Comparison of ENCODE assay signal across 10 mouse cellular contexts in genomic region chr10:80658194-80658840, GRCm38 (mm10). TPM values are rescaled to one million over a fixed set of nuclear protein-coding genes. Genes with fewer than 3 reads are reported as not detected.
A peak's percentile ranks its signal among the peaks of the same experiment; 100 is the strongest.
DNase-seq lines count a peak whose midpoint lies in the region; ATAC-seq and TF ChIP-seq lines count a peak whose summit lies in the region.
"Had no signal": no experiment of that assay in that cellular context is flagged by ENCODE, and none has a peak within 500 bp of the region (broad histone marks: within the 10 kb centered on the region; RNA-seq: fewer than 3 reads in every experiment).

No protein-coding gene starts in this region.

- peaks cover 34% of the 10 kb centered on the region for H3K4me1 ChIP-seq in forebrain, embryonic 15.5 days
- peaks cover 8% of the 10 kb centered on the region for H3K4me1 ChIP-seq in forebrain, embryonic 14.5 days (ENCODE audit: control insufficient read depth, insufficient read depth, low read length)
- peaks cover 45% of the 10 kb centered on the region for H3K4me1 ChIP-seq in spleen, adult 2 months (ENCODE audit: control insufficient read depth, insufficient read depth, insufficient read length)
- H3K4me1 ChIP-seq in bone marrow macrophage, adult 2 months (ENCODE audit: control insufficient read depth, insufficient read depth, low read length), result peaks cover 39% of the 10 kb centered on the region
- H3K4me1 ChIP-seq in small intestine, adult 2 months (ENCODE audit: control insufficient read depth, insufficient read depth, insufficient read length, low read length), result peaks cover 21% of the 10 kb centered on the region

- no peak for TF ChIP-seq POLR2A in spleen, adult 2 months (IDR thresholded peaks at IDR 0.05; ENCODE audit: low read depth, low read length)
- TF ChIP-seq POLR2A in bone marrow macrophage, adult 2 months (IDR thresholded peaks at IDR 0.05; ENCODE audit: borderline replicate concordance, low read depth, low read length), result no peak
- no peak for TF ChIP-seq POLR2A in small intestine, adult 2 months (IDR thresholded peaks at IDR 0.05; ENCODE audit: low read depth, low read length)

- no peak for TF ChIP-seq CTCF in spleen, adult 2 months (IDR thresholded peaks at IDR 0.05; ENCODE audit: extremely low read depth, insufficient read depth, insufficient read length, insufficient replicate concordance)
- TF ChIP-seq CTCF in bone marrow macrophage, adult 2 months (IDR thresholded peaks at IDR 0.05; ENCODE audit: low read depth, low read length), result no peak
- TF ChIP-seq CTCF in small intestine, adult 2 months (IDR thresholded peaks at IDR 0.05; ENCODE audit: extremely low read depth, insufficient read length, insufficient replicate concordance, low read depth, low read length), result no peak

- H3K27ac ChIP-seq in forebrain, embryonic 15.5 days (replicated peaks), result peak overlapping the region; percentile 45; the same call in 1 of the 2 replicates
- no peak overlapping the region for H3K27ac ChIP-seq in forebrain, embryonic 14.5 days (ENCODE audit: low read depth, low read length)
- H3K27ac ChIP-seq in spleen, adult 2 months (ENCODE audit: insufficient read depth, low read length), result peak overlapping the region; percentile 55
- peak overlapping the region; percentile 62 for H3K27ac ChIP-seq in bone marrow macrophage, adult 2 months (ENCODE audit: insufficient read depth, low read depth, low read length)
- H3K27ac ChIP-seq in small intestine, adult 2 months (ENCODE audit: insufficient read depth, low read depth, low read length), result peak overlapping the region; percentile 85
- H3K27ac ChIP-seq: neural tube, embryonic 13.5 days had no signal

- H3K9me3 ChIP-seq in forebrain, embryonic 15.5 days, result no peaks in the 10 kb centered on the region
- H3K9me3 ChIP-seq in forebrain, embryonic 14.5 days (replicated peaks; ENCODE audit: control insufficient read depth, low read length), result no peaks in the 10 kb centered on the region
- H3K9me3 ChIP-seq: neural tube, embryonic 13.5 days had no signal

- 89% methylated on average over 14 of the region's 14 CpGs for WGBS in forebrain, embryonic 15.5 days
- 89% methylated on average over 14 of the region's 14 CpGs for WGBS in forebrain, embryonic 14.5 days
- 38% methylated on average over 14 of the region's 14 CpGs for WGBS in spleen, adult 2 months
- 28% methylated on average over 14 of the region's 14 CpGs for WGBS in small intestine, adult 2 months

- H3K4me2 ChIP-seq in forebrain, embryonic 15.5 days (replicated peaks), result no peak overlapping the region
- no peak overlapping the region for H3K4me2 ChIP-seq in forebrain, embryonic 14.5 days (ENCODE audit: low read length)
- H3K4me2 ChIP-seq: midbrain, embryonic 11.5 days had no signal

- H3K9ac ChIP-seq in forebrain, embryonic 15.5 days (replicated peaks), result no peak overlapping the region
- H3K9ac ChIP-seq in forebrain, embryonic 14.5 days (ENCODE audit: low read length), result no peak overlapping the region
- H3K9ac ChIP-seq: neural tube, embryonic 13.5 days had no signal

- no peaks in the 10 kb centered on the region for H3K27me3 ChIP-seq in forebrain, embryonic 15.5 days
- no peaks in the 10 kb centered on the region for H3K27me3 ChIP-seq in forebrain, embryonic 14.5 days (replicated peaks; ENCODE audit: control insufficient read depth, insufficient read depth, low read length)
- H3K27me3 ChIP-seq in spleen, adult 2 months (ENCODE audit: control insufficient read depth, insufficient read depth, low read length), result no peaks in the 10 kb centered on the region
- H3K27me3 ChIP-seq in small intestine, adult 2 months (ENCODE audit: control insufficient read depth, insufficient read depth, low read length), result no peaks in the 10 kb centered on the region
- H3K27me3 ChIP-seq: neural tube, embryonic 13.5 days had no signal

- no peak overlapping the region for H3K4me3 ChIP-seq in forebrain, embryonic 15.5 days
- H3K4me3 ChIP-seq in forebrain, embryonic 14.5 days (ENCODE audit: low read depth, low read length), result no peak overlapping the region
- no peak overlapping the region for H3K4me3 ChIP-seq in spleen, adult 2 months (ENCODE audit: extremely low read depth, insufficient read depth, insufficient read length)
- H3K4me3 ChIP-seq in bone marrow macrophage, adult 2 months (ENCODE audit: insufficient read depth, low read length), result peak overlapping the region; percentile 6; the same call in 1 of the 2 replicates
- no peak overlapping the region for H3K4me3 ChIP-seq in small intestine, adult 2 months (ENCODE audit: low read depth, low read length)
- H3K4me3 ChIP-seq: neural tube, embryonic 13.5 days had no signal

- ATAC-seq in forebrain, embryonic 15.5 days (replicated peaks), result no peak
- no peak for ATAC-seq in forebrain, embryonic 14.5 days
- no peak for ATAC-seq in frontal cortex, adult (ENCODE audit: low TSS enrichment)

- no peaks in the 10 kb centered on the region for H3K36me3 ChIP-seq in forebrain, embryonic 15.5 days
- no peaks in the 10 kb centered on the region for H3K36me3 ChIP-seq in forebrain, embryonic 14.5 days (ENCODE audit: control insufficient read depth, insufficient read depth, low read length)
- H3K36me3 ChIP-seq in spleen, adult 2 months (ENCODE audit: control insufficient read depth, insufficient read depth, low read length), result no peaks in the 10 kb centered on the region
- no peaks in the 10 kb centered on the region for H3K36me3 ChIP-seq in small intestine, adult 2 months (ENCODE audit: control insufficient read depth, insufficient read depth, low read length)
- H3K36me3 ChIP-seq: neural tube, embryonic 13.5 days had no signal

- DNase-seq in forebrain, embryonic 14.5 days (ENCODE audit: low spot score), result no peak
- no peak for DNase-seq in spleen, adult 2 months (ENCODE audit: low read depth in 1 of 2, low spot score in 2 of 2)
- DNase-seq in spleen, postnatal 14 days (ENCODE audit: low spot score in 2 of 2), result no peak
- DNase-seq in Muller cell, postnatal 12 days (ENCODE audit: inconsistent ontology term), result no peak

RNA-seq across cellular contexts. Expression of gene Btbd2, which starts 1.4 kb away (rescaled TPM):
- 83.4 and 87.5 TPM in 2 replicates for polyA plus RNA-seq in forebrain, embryonic 15.5 days (2015; fragmentation: Nextera tagmentation; extraction: Ambion mirVana)
- 42.6 and 52.2 TPM in 2 replicates for polyA plus RNA-seq in forebrain, embryonic 14.5 days (2014; fragmentation: Nextera tagmentation; extraction: Ambion mirVana)
- polyA plus RNA-seq in spleen, adult 2 months (2012; rRNA removed), result 49.5 and 66.1 TPM in 2 replicates
- 20.9 and 22.7 TPM in 2 replicates for polyA plus RNA-seq in bone marrow macrophage, adult 2 months (2012; ENCODE audit: insufficient read depth, insufficient read length, missing spikeins)
- polyA plus RNA-seq in small intestine, adult 2 months (2012; rRNA removed), result 45.4 and 84.1 TPM in 2 replicates

RNA-seq across cellular contexts. Expression of gene Mknk2, which starts 19.6 kb away (rescaled TPM):
- 60.9 and 64.8 TPM in 2 replicates for polyA plus RNA-seq in forebrain, embryonic 15.5 days (2015; fragmentation: Nextera tagmentation; extraction: Ambion mirVana)
- 43.1 and 49.1 TPM in 2 replicates for polyA plus RNA-seq in forebrain, embryonic 14.5 days (2014; fragmentation: Nextera tagmentation; extraction: Ambion mirVana)
- polyA plus RNA-seq in spleen, adult 2 months (2012; rRNA removed), result 351 and 533 TPM in 2 replicates
- 107 and 117 TPM in 2 replicates for polyA plus RNA-seq in bone marrow macrophage, adult 2 months (2012; ENCODE audit: insufficient read depth, insufficient read length, missing spikeins)
- 96.1 and 146 TPM in 2 replicates for polyA plus RNA-seq in small intestine, adult 2 months (2012; rRNA removed)

RNA-seq across cellular contexts. Expression of gene Csnk1g2, which starts 35.7 kb away (rescaled TPM):
- polyA plus RNA-seq in forebrain, embryonic 15.5 days (2015; fragmentation: Nextera tagmentation; extraction: Ambion mirVana), result 117 and 126 TPM in 2 replicates
- 35.9 and 49.2 TPM in 2 replicates for polyA plus RNA-seq in forebrain, embryonic 14.5 days (2014; fragmentation: Nextera tagmentation; extraction: Ambion mirVana)
- 206 and 283 TPM in 2 replicates for polyA plus RNA-seq in spleen, adult 2 months (2012; rRNA removed)
- 87.3 and 98.4 TPM in 2 replicates for polyA plus RNA-seq in bone marrow macrophage, adult 2 months (2012; ENCODE audit: insufficient read depth, insufficient read length, missing spikeins)
- 115 and 266 TPM in 2 replicates for polyA plus RNA-seq in small intestine, adult 2 months (2012; rRNA removed)

RNA-seq across cellular contexts. Expression of gene Mob3a, which starts 43.5 kb away (rescaled TPM):
- polyA plus RNA-seq in forebrain, embryonic 15.5 days (2015; fragmentation: Nextera tagmentation; extraction: Ambion mirVana), result 52.6 and 55.1 TPM in 2 replicates
- polyA plus RNA-seq in forebrain, embryonic 14.5 days (2014; fragmentation: Nextera tagmentation; extraction: Ambion mirVana), result 35.7 and 37.2 TPM in 2 replicates
- polyA plus RNA-seq in spleen, adult 2 months (2012; rRNA removed), result 130 and 156 TPM in 2 replicates
- 53.3 and 53.8 TPM in 2 replicates for polyA plus RNA-seq in bone marrow macrophage, adult 2 months (2012; ENCODE audit: insufficient read depth, insufficient read length, missing spikeins)
- polyA plus RNA-seq in small intestine, adult 2 months (2012; rRNA removed), result 26.5 and 40.0 TPM in 2 replicates

RNA-seq across cellular contexts. Expression of gene Izumo4, which starts 43.7 kb away (rescaled TPM):
- polyA plus RNA-seq in forebrain, embryonic 15.5 days (2015; fragmentation: Nextera tagmentation; extraction: Ambion mirVana), result 33.4 and 35.2 TPM in 2 replicates
- polyA plus RNA-seq in forebrain, embryonic 14.5 days (2014; fragmentation: Nextera tagmentation; extraction: Ambion mirVana), result 16.0 and 21.5 TPM in 2 replicates
- 49.0 and 60.8 TPM in 2 replicates for polyA plus RNA-seq in spleen, adult 2 months (2012; rRNA removed)
- polyA plus RNA-seq in bone marrow macrophage, adult 2 months (2012; ENCODE audit: insufficient read depth, insufficient read length, missing spikeins), result 11.0 and 25.2 TPM in 2 replicates
- polyA plus RNA-seq in small intestine, adult 2 months (2012; rRNA removed), result 20.8 and 36.3 TPM in 2 replicates
